Mouse (Mus musculus) limb, embryonic 14.5 days (tissue): ENCODE data around the gene Hamp. TPM values are rescaled to one million over a fixed set of nuclear protein-coding genes. Genes with fewer than 3 reads are reported as not detected.

Experiments used
- ATAC-seq: fragments of 200-750 bp; cut with Nextera tagmentation; 2 replicates; pipeline ENCODE4 v1.8.0; 2017; ENCODE audit warnings: low read depth, moderate number of reproducible peaks, moderate TSS enrichment; ENCODE audit not compliant: low FRiP score
- DNase-seq: peaks from one replicate; pipeline ENCODE4 v3.0.0-alpha.2; 2015; ENCODE audit warnings: low spot score
- H3K27ac ChIP-seq: fragments of 300-500 bp; sonication (generic); replicated peaks from 2 replicates; pipeline ENCODE4 v1.5.1; 2014; ENCODE audit warnings: low read depth, mild to moderate bottlenecking, low read length, moderate library complexity, mixed read lengths
- H3K27me3 ChIP-seq: fragments of 300-500 bp; sonication (generic); 2 replicates; pipeline ENCODE4 v1.6.1; 2014; ENCODE audit warnings: low read length, mixed read lengths; ENCODE audit not compliant: control insufficient read depth, insufficient read depth
- H3K36me3 ChIP-seq: fragments of 300-500 bp; sonication (generic); 2 replicates; pipeline ENCODE4 v1.6.1; 2014; ENCODE audit warnings: mild to moderate bottlenecking, low read length, moderate library complexity, mixed read lengths; ENCODE audit not compliant: control insufficient read depth, insufficient read depth
- H3K4me1 ChIP-seq: fragments of 300-500 bp; sonication (generic); 2 replicates; pipeline ENCODE4 v1.6.1; 2014; ENCODE audit warnings: antibody characterized with exemption, low read length, mixed read lengths; ENCODE audit not compliant: control insufficient read depth, insufficient read depth
- H3K4me2 ChIP-seq: fragments of 300-500 bp; sonication (generic); replicated peaks from 2 replicates; pipeline ENCODE4 v1.6.1; 2014; ENCODE audit warnings: low read depth, mild to moderate bottlenecking, low read length, moderate library complexity; ENCODE audit not compliant: severe bottlenecking
- H3K4me3 ChIP-seq: fragments of 300-500 bp; sonication (generic); replicated peaks from 2 replicates; pipeline ENCODE4 v1.5.1; 2014; ENCODE audit warnings: low read length
- H3K9ac ChIP-seq: fragments of 300-500 bp; sonication (generic); 2 replicates; pipeline ENCODE4 v1.6.1; 2014; ENCODE audit warnings: mild to moderate bottlenecking, low read depth, low read length, moderate library complexity; ENCODE audit not compliant: severe bottlenecking
- H3K9me3 ChIP-seq: fragments of 300-500 bp; sonication (generic); 2 replicates; pipeline ENCODE4 v1.6.1; 2016; ENCODE audit warnings: low read length; ENCODE audit not compliant: control insufficient read depth
- POLR2A ChIP-seq: fragments of 200-500 bp; IDR thresholded peaks from 2 replicates; pipeline ENCODE4 v1.8.0; 2012; ENCODE audit warnings: inconsistent platforms, mild to moderate bottlenecking, moderate library complexity, borderline replicate concordance; ENCODE audit not compliant: insufficient read depth, insufficient read length; ENCODE audit errors: extremely low read depth
- WGBS: fragments of 180-500 bp; shearing (Covaris S2); extraction: QIAGEN DNeasy Blood & Tissue Kit; methylation state at CpG from one replicate; pipeline ENCODE4 v1.1.7; 2014; 5-methylcytosine and 5-hydroxymethylcytosine counted together
- polyA plus RNA-seq, 2 experiments: library from polyadenylated mRNA; depleted of rRNA in 1 of 2; stranded (reverse) in 1 of 2; unstranded in 1 of 2; fragments of >200 nt; fragmentation: Nextera tagmentation in 1 of 2; extraction: Ambion mirVana in 1 of 2; gene quantifications; 2 replicates each; pipeline versions ENCODE4 v1.2.1 to v1.2.3; 2012 to 2014

The Hamp gene
- polyA plus RNA-seq, 2 experiments, result 0.23 TPM; not detected in 1

DNA sequence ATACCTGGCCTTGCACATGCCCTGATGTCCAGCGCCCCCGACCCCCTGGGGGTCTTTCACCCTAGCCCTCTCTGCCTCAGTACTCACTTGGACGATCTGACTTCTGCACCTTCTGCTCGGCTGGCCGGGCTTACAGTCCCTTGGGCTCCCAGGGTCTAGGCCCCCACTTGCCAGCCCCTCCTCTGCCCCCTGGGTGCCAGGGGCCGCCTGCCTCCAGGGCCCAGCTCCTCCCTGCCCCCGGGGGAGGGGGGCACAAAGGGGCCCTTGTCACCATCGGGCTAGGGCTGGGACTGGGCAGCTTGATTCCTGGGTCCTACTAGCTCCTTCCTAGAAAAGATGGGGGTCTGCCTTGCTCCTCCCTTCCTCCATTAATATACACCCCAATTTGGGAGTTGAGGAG, 29.1 kb downstream of the Hamp start, which contains the start of gene Mag:
Gene Mag (minus strand): TSS at position 142 of the 400 bp plus-strand sequence.
- no peaks in the 10 kb centered on the region for H3K9me3 ChIP-seq
- ATAC-seq (no peak), DNase-seq (no peak)
- no peak for TF ChIP-seq POLR2A
- no peak within 1 kb of the TSS for H3K9ac ChIP-seq
- no peak within 1 kb of the TSS for H3K4me3 ChIP-seq
- H3K27ac ChIP-seq, result no peak within 1 kb of the TSS
- no peaks in the 10 kb centered on the region for H3K27me3 ChIP-seq
- no peaks in the 10 kb centered on the region for H3K4me1 ChIP-seq
- H3K36me3 ChIP-seq, result no peaks in the 10 kb centered on the region
- 85% methylated on average over 7 of the region's 8 CpGs for WGBS
- H3K4me2 ChIP-seq, result no peak within 1 kb of the TSS

DNA sequence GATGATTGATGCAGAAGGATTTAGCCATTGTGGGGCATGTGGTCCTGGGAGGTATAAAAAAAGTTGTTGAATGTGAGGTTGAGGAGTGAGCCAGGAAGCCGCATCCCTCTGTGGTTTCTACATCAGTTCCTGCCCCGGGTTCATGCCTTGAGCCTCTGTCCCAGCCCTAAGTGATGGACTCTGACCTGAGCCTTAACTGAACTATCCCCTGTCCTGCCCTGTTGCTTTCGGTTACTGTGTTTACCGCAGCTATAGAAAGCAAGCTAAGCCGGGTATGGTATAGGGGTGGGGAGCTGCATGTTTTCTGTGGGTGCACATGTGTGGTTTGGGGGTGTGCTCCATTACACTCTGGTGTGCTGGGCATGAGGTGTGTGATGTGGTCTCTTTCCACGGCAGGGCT, 34.1 kb downstream of the Hamp start:
- no peak for DNase-seq
- no peaks in the 10 kb centered on the region for H3K36me3 ChIP-seq
- no peak overlapping the region for H3K4me2 ChIP-seq
- H3K9me3 ChIP-seq, result no peaks in the 10 kb centered on the region
- ATAC-seq, result no peak
- no peak for TF ChIP-seq POLR2A
- no peak overlapping the region for H3K9ac ChIP-seq
- H3K27ac ChIP-seq, result no peak overlapping the region
- H3K4me1 ChIP-seq, result no peaks in the 10 kb centered on the region
- H3K27me3 ChIP-seq, result no peaks in the 10 kb centered on the region
- H3K4me3 ChIP-seq, result no peak overlapping the region
- WGBS, result 72% methylated on average over 6 of the region's 6 CpGs

DNA sequence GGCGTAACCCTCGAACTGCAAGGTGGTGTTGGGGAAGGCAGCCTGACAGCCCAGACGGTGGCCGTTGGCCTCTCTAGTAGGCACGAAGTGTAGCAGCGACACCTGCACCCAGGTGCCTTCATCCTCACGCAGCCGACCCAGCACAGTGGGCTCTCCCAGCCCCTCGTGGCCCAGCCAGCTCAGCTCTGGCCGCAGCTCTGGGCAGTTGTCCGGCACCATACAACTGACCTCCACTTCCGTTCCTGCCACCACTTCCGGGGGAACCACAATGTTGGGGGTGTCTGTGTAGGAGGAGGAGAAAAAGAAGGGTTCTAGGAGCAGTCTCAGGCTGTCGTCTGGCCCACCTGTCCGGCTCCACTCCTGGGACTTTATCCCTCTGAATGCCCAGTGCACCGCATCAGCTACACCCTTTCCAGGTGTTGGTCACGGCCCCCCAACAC, 34.8 kb downstream of the Hamp start:
- Histone ChIP-seq H3K27me3 (no peaks in the 10 kb centered on the region), H3K4me2 (peak overlapping the region; percentile 55), H3K4me1 (no peaks in the 10 kb centered on the region), H3K9ac (0 out of 2 replicates have a peak overlapping the region, but pooled peaks have one; percentile 28), H3K4me3 (peak overlapping the region; percentile 22; the same call in 1 of the 2 replicates), H3K9me3 (no peaks in the 10 kb centered on the region), H3K27ac (no peak overlapping the region), H3K36me3 (no peaks in the 10 kb centered on the region)
- WGBS, result 19% methylated on average over 14 of the region's 17 CpGs
- ATAC-seq (no peak), DNase-seq (no peak)
- no peak for TF ChIP-seq POLR2A

DNA sequence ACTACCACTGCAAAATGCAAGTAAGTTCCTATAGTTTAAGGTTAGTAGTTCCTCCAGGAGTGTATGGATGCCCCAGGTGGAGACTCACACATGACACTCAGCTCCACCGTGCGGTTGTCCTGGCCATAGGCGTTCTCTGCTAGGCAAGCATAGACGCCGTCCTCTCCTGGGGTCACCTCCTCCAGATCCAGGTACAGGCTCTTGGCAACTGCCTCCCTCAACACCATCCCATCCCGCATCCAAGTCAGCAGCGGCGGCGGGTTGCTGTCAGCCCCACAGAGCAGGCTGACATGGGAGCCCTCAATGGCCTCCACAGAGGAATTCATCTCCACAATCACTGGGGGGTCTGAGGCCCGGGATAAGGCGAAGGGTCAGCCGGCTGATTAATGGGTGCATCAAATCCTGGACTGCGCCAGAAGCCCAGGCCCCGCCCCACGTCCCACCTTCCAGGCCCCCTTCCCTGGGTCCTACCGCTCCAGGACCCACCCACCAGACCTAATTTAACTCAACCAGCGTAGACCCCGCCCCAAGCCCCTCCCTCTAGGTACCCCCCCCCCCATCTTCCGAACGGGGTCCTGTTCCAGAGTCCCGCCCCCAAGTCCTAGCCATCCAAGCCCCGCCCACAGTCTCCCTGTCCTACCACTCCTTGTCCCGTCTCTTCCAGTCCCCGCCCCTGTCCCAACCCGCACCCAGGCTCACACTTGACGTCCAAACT, 35.4 kb downstream of the Hamp start:
- Histone ChIP-seq H3K36me3 (no peaks in the 10 kb centered on the region), H3K27me3 (no peaks in the 10 kb centered on the region), H3K9me3 (no peaks in the 10 kb centered on the region), H3K27ac (no peak overlapping the region), H3K9ac (peak overlapping the region; percentile 28), H3K4me2 (peak overlapping the region; percentile 55), H3K4me1 (no peaks in the 10 kb centered on the region), H3K4me3 (peak overlapping the region; percentile 22)
- TF ChIP-seq POLR2A, result no peak
- peak; percentile 68 for ATAC-seq
- under 1% methylated on average over 24 of the region's 26 CpGs for WGBS
- DNase-seq, result peak; percentile 52

DNA sequence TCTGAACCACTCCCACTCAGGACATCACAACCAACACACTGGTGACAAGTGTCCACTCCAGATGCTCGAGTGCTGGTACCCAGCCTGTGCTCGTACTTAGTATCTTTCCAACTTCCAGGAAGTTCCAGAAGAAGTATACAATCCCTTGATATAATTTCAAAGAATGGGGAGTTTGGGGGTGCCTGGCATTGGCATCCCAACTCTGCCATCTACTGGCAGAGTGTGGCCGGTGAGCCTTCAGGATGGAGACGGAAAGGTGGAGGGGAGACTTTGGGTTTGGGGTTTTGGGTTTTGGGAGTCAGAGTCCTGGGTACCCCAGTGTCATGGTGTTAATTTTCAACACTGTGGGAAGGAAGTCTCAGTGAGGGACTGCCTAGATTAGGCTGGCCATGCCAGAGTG, 39.8 kb downstream of the Hamp start:
- Histone ChIP-seq H3K4me1 (no peaks in the 10 kb centered on the region), H3K36me3 (no peaks in the 10 kb centered on the region), H3K27ac (no peak overlapping the region), H3K9me3 (no peaks in the 10 kb centered on the region), H3K9ac (no peak overlapping the region), H3K4me3 (no peak overlapping the region), H3K27me3 (no peaks in the 10 kb centered on the region), H3K4me2 (no peak overlapping the region)
- no peak for DNase-seq
- 29% methylated on average over 4 of the region's 4 CpGs for WGBS
- TF ChIP-seq POLR2A, result no peak
- no peak for ATAC-seq
